Mouse (Mus musculus) ovary, postnatal 36 days (tissue): ENCODE data around the gene Mon2.
"Not testable (repeated sequence)": the region's sequence is repeated elsewhere in the genome, so short reads cannot be mapped to it uniquely, and the experiment has no call there.

Experiments used
- DNase-seq: peaks from one replicate; pipeline ENCODE4 v3.0.0; 2022; ENCODE audit warnings: low spot score, mixed read lengths

The Mon2 gene

GRCm38 (mm10) chr10:122991648-122992047 is 84.7 kb downstream of the Mon2 start:
- no peak for DNase-seq

GRCm38 (mm10) chr10:122991053-122991452 is 85.3 kb downstream of the Mon2 start:
- DNase-seq = no peak

- no peak for DNase-seq
Measured at GRCm38 (mm10) chr10:122990606-122991005, 85.7 kb downstream of the Mon2 start.

- DNase-seq = no peak
Measured at GRCm38 (mm10) chr10:122989916-122990315, 86.4 kb downstream of the Mon2 start.

GRCm38 (mm10) chr10:122988372-122988771 is 87.9 kb downstream of the Mon2 start:
- no peak for DNase-seq

GRCm38 (mm10) chr10:122987671-122988128 is 88.6 kb downstream of the Mon2 start:
- peak; percentile 26 for DNase-seq

- DNase-seq = peak; percentile 85
Measured at GRCm38 (mm10) chr10:122986320-122987225, 89.7 kb downstream of the Mon2 start.

GRCm38 (mm10) chr10:122985515-122986319 is 90.6 kb downstream of the Mon2 start:
- DNase-seq = peak; percentile 85

- DNase-seq = no peak
Measured at GRCm38 (mm10) chr10:122985252-122985514, 91.1 kb downstream of the Mon2 start.

- DNase-seq = no peak
Measured at GRCm38 (mm10) chr10:122984531-122985251, 91.6 kb downstream of the Mon2 start.

- DNase-seq = no peak
Measured at GRCm38 (mm10) chr10:122983579-122984530, 92.5 kb downstream of the Mon2 start.

- no peak for DNase-seq
Measured at GRCm38 (mm10) chr10:122982909-122983578, 93.3 kb downstream of the Mon2 start.

GRCm38 (mm10) chr10:122980123-122980522 is 96.2 kb downstream of the Mon2 start:
- DNase-seq = no peak

- no peak for DNase-seq
Measured at GRCm38 (mm10) chr10:122979356-122979755, 96.9 kb downstream of the Mon2 start.

GRCm38 (mm10) chr10:122976038-122976437 is 100.3 kb downstream of the Mon2 start:
- DNase-seq = no peak

- no peak for DNase-seq
Measured at GRCm38 (mm10) chr10:122973241-122973640, 103.1 kb downstream of the Mon2 start.

GRCm38 (mm10) chr10:122970188-122970587 is 106.1 kb downstream of the Mon2 start:
- no peak for DNase-seq

- DNase-seq = no peak
Measured at GRCm38 (mm10) chr10:122966421-122966820, 109.9 kb downstream of the Mon2 start.

GRCm38 (mm10) chr10:122965650-122966049 is 110.7 kb downstream of the Mon2 start:
- DNase-seq = not testable (repeated sequence)

GRCm38 (mm10) chr10:122964241-122964636 is 112.1 kb downstream of the Mon2 start:
- no peak for DNase-seq
